Mouse (Mus musculus) embryonic stem cell, embryonic (primary cell): ENCODE results near the gene Camk1d.

Experiments
- CTCF ChIA-PET, 4 experiments: fragments of 300-600 bp in 2 of 4; fragments of 350-600 bp in 2 of 4; sonication (Branson Sonifier 250); formaldehyde crosslinking; loops; one replicate each; lab custom pipeline; 2022; ENCODE audit warnings: inconsistent platforms in 2 of 4; lab: Charles Lee
- POLR2A ChIA-PET, 4 experiments: fragments of 300-600 bp in 2 of 4; fragments of 350-600 bp in 2 of 4; sonication (Branson Sonifier 250); formaldehyde crosslinking; loops; one replicate each; lab custom pipeline; 2022; ENCODE audit warnings: antibody characterized with exemption in 4 of 4, inconsistent platforms in 1 of 4; lab: Charles Lee

The Camk1d gene

GRCm38 (mm10) chr2:5324806-5325205 lies 389.5 kb downstream of the Camk1d start:
- ChIA-PET CTCF (no interaction called here), POLR2A (no interaction called here)

- POLR2A ChIA-PET = interaction anchor here in 1 of 4 experiments (1.2 kb wide), 1 partner anchor 9 kb away, joined by 3 read pairs; no protein-coding TSS in a partner anchor
- CTCF ChIA-PET = no interaction called here
Measured at GRCm38 (mm10) chr2:5321660-5322295, 392.5 kb downstream of the Camk1d start.

- ChIA-PET CTCF (no interaction called here), POLR2A (no interaction called here)
Measured at GRCm38 (mm10) chr2:5319138-5319537, 395.2 kb downstream of the Camk1d start.

- POLR2A ChIA-PET = no interaction called here
- CTCF ChIA-PET = no interaction called here
Measured at GRCm38 (mm10) chr2:5316763-5317162, 397.6 kb downstream of the Camk1d start.

- ChIA-PET CTCF (interaction anchor here in 1 of 4 experiments (1.0 kb wide), 1 partner anchor 236 kb away, joined by 3 read pairs; no protein-coding TSS in a partner anchor), POLR2A (no interaction called here)
Measured at GRCm38 (mm10) chr2:5316217-5316616, 398.1 kb downstream of the Camk1d start.

GRCm38 (mm10) chr2:5315291-5315828 lies 399.0 kb downstream of the Camk1d start:
- CTCF ChIA-PET = interaction anchor here in 1 of 4 experiments (1.0 kb wide), 1 partner anchor 235 kb away, joined by 3 read pairs; no protein-coding TSS in a partner anchor
- POLR2A ChIA-PET = no interaction called here

- ChIA-PET POLR2A (interaction anchor here in 1 of 4 experiments (1.1 kb wide), 1 partner anchor 16 kb away, joined by 4 read pairs; no protein-coding TSS in a partner anchor), CTCF (no interaction called here)
Measured at GRCm38 (mm10) chr2:5314530-5315166, 399.7 kb downstream of the Camk1d start.

GRCm38 (mm10) chr2:5305156-5305555 lies 409.2 kb downstream of the Camk1d start:
- ChIA-PET CTCF (interaction anchor here in 1 of 4 experiments (0.6 kb wide), 1 partner anchor 1113 kb away, joined by 6 read pairs; no protein-coding TSS in a partner anchor), POLR2A (interaction anchor here in 3 of 4 experiments (0.6 to 1.0 kb wide), 4 partner anchors 131 to 409 kb away, joined by 3 to 4 read pairs (median 3); partner anchors contain the start of gene Camk1d (in 1 of the 3))

- POLR2A ChIA-PET = interaction anchor here in 2 of 4 experiments (0.6 to 0.9 kb wide), 2 partner anchors 224 to 348 kb away, joined by 3 to 6 read pairs; no protein-coding TSS in a partner anchor
- CTCF ChIA-PET = interaction anchor here in 2 of 4 experiments (0.6 to 1.5 kb wide), 2 partner anchors 214 to 1113 kb away, joined by 3 to 6 read pairs; no protein-coding TSS in a partner anchor
Measured at GRCm38 (mm10) chr2:5304451-5304850, 409.9 kb downstream of the Camk1d start.

- CTCF ChIA-PET = no interaction called here
- POLR2A ChIA-PET = no interaction called here
Measured at GRCm38 (mm10) chr2:5301286-5301685, 413.0 kb downstream of the Camk1d start.

- ChIA-PET CTCF (no interaction called here), POLR2A (interaction anchor here in 1 of 4 experiments (1.2 kb wide), 1 partner anchor 14 kb away, joined by 3 read pairs; no protein-coding TSS in a partner anchor)
Measured at GRCm38 (mm10) chr2:5298071-5298470, 416.2 kb downstream of the Camk1d start.

GRCm38 (mm10) chr2:5296749-5297545 lies 417.4 kb downstream of the Camk1d start:
- ChIA-PET CTCF (no interaction called here), POLR2A (no interaction called here)

- POLR2A ChIA-PET = interaction anchor here in 2 of 4 experiments (0.6 to 1.3 kb wide), 2 partner anchors 115 to 205 kb away, joined by 3 to 4 read pairs; no protein-coding TSS in a partner anchor
- CTCF ChIA-PET = no interaction called here
Measured at GRCm38 (mm10) chr2:5295098-5295497, 419.2 kb downstream of the Camk1d start.

GRCm38 (mm10) chr2:5294451-5294850 lies 419.9 kb downstream of the Camk1d start:
- ChIA-PET CTCF (interaction anchor here in 1 of 4 experiments (0.7 kb wide), 1 partner anchor 196 kb away, joined by 3 read pairs; no protein-coding TSS in a partner anchor), POLR2A (interaction anchor here in 2 of 4 experiments (0.6 to 1.3 kb wide), 2 partner anchors 114 to 204 kb away, joined by 3 to 4 read pairs; no protein-coding TSS in a partner anchor)

GRCm38 (mm10) chr2:5288593-5288992 lies 425.7 kb downstream of the Camk1d start:
- CTCF ChIA-PET = interaction anchor here in 1 of 4 experiments (0.7 kb wide), 1 partner anchor 209 kb away, joined by 6 read pairs; no protein-coding TSS in a partner anchor
- POLR2A ChIA-PET = interaction anchor here in 2 of 4 experiments (0.6 to 1.0 kb wide), 3 partner anchors 23 to 576 kb away, joined by 3 read pairs; no protein-coding TSS in a partner anchor

- ChIA-PET CTCF (no interaction called here), POLR2A (no interaction called here)
Measured at GRCm38 (mm10) chr2:5287044-5287380, 427.3 kb downstream of the Camk1d start.

GRCm38 (mm10) chr2:5286189-5287043 lies 427.9 kb downstream of the Camk1d start:
- ChIA-PET CTCF (interaction anchor here in 1 of 4 experiments (0.5 kb wide), 1 partner anchor 59 kb away, joined by 5 read pairs; no protein-coding TSS in a partner anchor), POLR2A (no interaction called here)
